Mouse (Mus musculus) gastrocnemius, postnatal 4 days (tissue): ENCODE data around the gene Fam110a. TPM values are rescaled to one million over a fixed set of nuclear protein-coding genes. Genes with fewer than 3 reads are reported as not detected.
A peak's percentile ranks its signal among the peaks of the same experiment; 100 is the strongest.

Source experiments
- DNase-seq, 2 experiments: peaks; one replicate each; pipeline ENCODE4 v3.0.0; 2021 to 2022; ENCODE audit warnings: low spot score in 2 of 2, mixed read lengths in 2 of 2
- microRNA-seq: library from miRNA; unstranded; fragments of <30 nt; microRNA quantifications from one replicate; pipeline ENCODE4 v1.2.0, GENCODE M21; 2021
- total RNA-seq, 2 experiments: library from RNA; stranded (reverse); gene quantifications; 2 replicates each; pipeline ENCODE4 v1.2.3; 2021

Fam110a gene
- total RNA-seq, 2 experiments from 2014 or later, result 11.1 to 14.3 TPM

- no peak for DNase-seq
Measured at GRCm38 (mm10) chr2:151939651-151940420, 40.2 kb downstream of the Fam110a start.

GRCm38 (mm10) chr2:151938780-151939200 is 41.2 kb downstream of the Fam110a start:
- DNase-seq, result peak in 1 of 2 experiments; percentile 43

GRCm38 (mm10) chr2:151937893-151938292 is 42.1 kb downstream of the Fam110a start:
- peak in 1 of 2 experiments; percentile 68 for DNase-seq

GRCm38 (mm10) chr2:151930389-151931074 is 49.5 kb downstream of the Fam110a start:
- peak; percentile 81 to 83 for DNase-seq

GRCm38 (mm10) chr2:151927103-151927502 is 52.9 kb downstream of the Fam110a start:
- DNase-seq, result no peak

GRCm38 (mm10) chr2:151925715-151926114 is 54.3 kb downstream of the Fam110a start:
- no peak for DNase-seq

GRCm38 (mm10) chr2:151924276-151924675 is 55.7 kb downstream of the Fam110a start:
- no peak for DNase-seq

- peak in 1 of 2 experiments; percentile 45 for DNase-seq
Measured at GRCm38 (mm10) chr2:151921596-151921995, 58.4 kb downstream of the Fam110a start.

GRCm38 (mm10) chr2:151921068-151921467 is 59.0 kb downstream of the Fam110a start:
- no peak for DNase-seq

Small RNAs within 50 kb of the gene (microRNA-seq; reads per million reads assigned to microRNA genes)
- gene Mir1953, result not detected

Other genes starting within 250 kb of the Fam110a start
- gene Psmf1, start 236.0 kb downstream of the Fam110a start, total RNA-seq, result 10 to 100 TPM; 30.6 to 31.5 TPM
- gene Rspo4, start 137.3 kb downstream of the Fam110a start, total RNA-seq, result under 1 TPM; 0.21 to 0.34 TPM
- gene Angpt4, start 69.0 kb downstream of the Fam110a start, total RNA-seq, result under 1 TPM; 0.18 to 0.37 TPM
- gene Slc52a3, start 16.3 kb upstream of the Fam110a start, total RNA-seq, result 1 to 10 TPM; 1.3 to 1.6 TPM
- gene Scrt2, start 101.3 kb upstream of the Fam110a start, total RNA-seq, result not detected
- gene Srxn1, start 125.3 kb upstream of the Fam110a start, total RNA-seq, result 10 to 100 TPM; 13.4 to 14.8 TPM
- 10 to 100 TPM; 18.4 to 21.9 TPM for gene Tcf15, start 163.3 kb upstream of the Fam110a start, total RNA-seq
- 10 to 100 TPM; 77.4 to 89.6 TPM for gene Csnk2a1, start 246.6 kb upstream of the Fam110a start, total RNA-seq